In the genomic region with DNA sequence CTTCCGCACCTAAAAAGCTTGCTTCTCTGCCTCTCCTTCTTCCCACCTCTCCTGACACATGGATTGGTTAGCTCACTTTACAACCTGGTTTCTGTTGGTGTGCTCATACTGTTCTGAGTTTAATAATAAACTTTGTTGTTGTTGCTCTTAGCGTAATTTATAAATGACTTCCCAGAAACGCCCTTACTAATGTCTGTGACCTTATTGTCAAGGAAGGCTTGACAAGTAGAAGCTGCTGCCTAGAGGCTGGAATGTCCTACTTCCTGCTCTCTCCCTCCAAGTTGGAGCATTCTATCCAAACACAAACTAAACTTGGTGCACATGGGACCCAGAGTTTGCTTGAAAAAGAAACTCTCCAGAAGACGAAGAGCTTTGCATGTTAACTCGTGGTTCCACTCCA, we compare ENCODE assay signal across 17 mouse cellular contexts.
DNase-seq lines count a peak whose midpoint lies in the region; ATAC-seq and TF ChIP-seq lines count a peak whose summit lies in the region.
"Had no signal": no experiment of that assay in that cellular context is flagged by ENCODE, and none has a peak within 500 bp of the region (broad histone marks: within the 10 kb centered on the region; RNA-seq: fewer than 3 reads in every experiment).

No protein-coding gene starts in this region.

- H3K4me1 ChIP-seq in heart, embryonic 12.5 days (replicated peaks), result peaks cover 36% of the 10 kb centered on the region
- no peaks in the 10 kb centered on the region; the same call in 1 of the 2 replicates for H3K4me1 ChIP-seq in cortical plate, adult 2 months (ENCODE audit: control insufficient read depth, insufficient read depth, low read length)
- no peaks in the 10 kb centered on the region for H3K4me1 ChIP-seq in cerebellum, adult 2 months (ENCODE audit: control insufficient read depth, insufficient read depth, low read length)
- H3K4me1 ChIP-seq: embryonic facial prominence, embryonic 13.5 days; forebrain, embryonic 12.5 days; hindbrain, embryonic 13.5 days; limb, embryonic 10.5 days had no signal

- H3K27me3 ChIP-seq in heart, embryonic 12.5 days (replicated peaks), result no peaks in the 10 kb centered on the region
- no peaks in the 10 kb centered on the region for H3K27me3 ChIP-seq in cerebellum, adult 2 months (ENCODE audit: control insufficient read depth, insufficient read depth, low read length)
- H3K27me3 ChIP-seq: embryonic facial prominence, embryonic 13.5 days; forebrain, embryonic 12.5 days; hindbrain, embryonic 13.5 days had no signal

- no peak for TF ChIP-seq POLR2A in cortical plate, adult 2 months (IDR thresholded peaks at IDR 0.05; ENCODE audit: extremely low read depth, insufficient read depth, low read length)
- no peak for TF ChIP-seq POLR2A in cerebellum, adult 2 months (IDR thresholded peaks at IDR 0.05; ENCODE audit: borderline replicate concordance, insufficient read depth, low read length)

- no peak overlapping the region for H3K4me3 ChIP-seq in heart, embryonic 12.5 days
- H3K4me3 ChIP-seq in cortical plate, adult 2 months (ENCODE audit: insufficient read depth, low read length), result no peak overlapping the region
- no peak overlapping the region for H3K4me3 ChIP-seq in cerebellum, adult 2 months (replicated peaks; ENCODE audit: insufficient read depth, low read depth, low read length)
- H3K4me3 ChIP-seq: embryonic facial prominence, embryonic 13.5 days; forebrain, embryonic 12.5 days; hindbrain, embryonic 13.5 days; limb, embryonic 10.5 days had no signal

- no peaks in the 10 kb centered on the region for H3K36me3 ChIP-seq in heart, embryonic 12.5 days
- H3K36me3 ChIP-seq: embryonic facial prominence, embryonic 13.5 days; forebrain, embryonic 12.5 days; hindbrain, embryonic 13.5 days; limb, embryonic 10.5 days had no signal

- no peaks in the 10 kb centered on the region for H3K9me3 ChIP-seq in heart, embryonic 12.5 days (replicated peaks)
- H3K9me3 ChIP-seq: embryonic facial prominence, embryonic 13.5 days; forebrain, embryonic 12.5 days; hindbrain, embryonic 13.5 days; limb, embryonic 10.5 days had no signal

- TF ChIP-seq CTCF in cortical plate, adult 2 months (IDR thresholded peaks at IDR 0.05; ENCODE audit: extremely low read depth, insufficient read depth, low read length), result no peak
- no peak for TF ChIP-seq CTCF in cerebellum, adult 2 months (IDR thresholded peaks at IDR 0.05; ENCODE audit: borderline replicate concordance, insufficient read depth, low read depth, low read length)

- DNase-seq in heart, adult 11 months, result peak; percentile 96
- peak; percentile 50 for DNase-seq in kidney, adult 11 months
- DNase-seq in kidney, postnatal 25 days, result peak; percentile 37 to 43
- DNase-seq in cerebellum, adult 9-11 months, result no peak
- no peak for DNase-seq in gastrocnemius, postnatal 4 days (ENCODE audit: low spot score in 2 of 2)
- DNase-seq in cerebellum, adult 2 months, result no peak
- DNase-seq: cerebellum, postnatal 14 days; gastrocnemius, postnatal 14 days; layer of hippocampus, adult 9-11 months; right cerebral cortex, postnatal 25 days had no signal

- WGBS in heart, embryonic 12.5 days, result 65% methylated on average over 5 of the region's 5 CpGs
- WGBS in cerebellum, adult 2 months, result 90% methylated on average over 5 of the region's 5 CpGs

- no peak overlapping the region for H3K27ac ChIP-seq in heart, embryonic 12.5 days (ENCODE audit: poor library complexity, severe bottlenecking)
- H3K27ac ChIP-seq in cortical plate, adult 2 months (ENCODE audit: insufficient read depth, low read length), result peak overlapping the region; percentile 17; the same call in 1 of the 2 replicates
- no peak overlapping the region for H3K27ac ChIP-seq in cerebellum, adult 2 months (ENCODE audit: insufficient read depth, low read length)
- H3K27ac ChIP-seq: embryonic facial prominence, embryonic 13.5 days; forebrain, embryonic 12.5 days; hindbrain, embryonic 13.5 days; limb, embryonic 10.5 days had no signal

- no peak overlapping the region for H3K4me2 ChIP-seq in heart, embryonic 12.5 days
- H3K4me2 ChIP-seq: embryonic facial prominence, embryonic 13.5 days; forebrain, embryonic 12.5 days; hindbrain, embryonic 13.5 days; midbrain, embryonic 11.5 days had no signal

- ATAC-seq in heart, embryonic 12.5 days (ENCODE audit: insufficient number of reproducible peaks, low FRiP score), result no peak

- H3K9ac ChIP-seq in heart, embryonic 12.5 days, result no peak overlapping the region
- H3K9ac ChIP-seq: embryonic facial prominence, embryonic 13.5 days; forebrain, embryonic 12.5 days; hindbrain, embryonic 13.5 days had no signal

Comparison
In these comparisons a context has a peak if more than half of its experiments do, and no peak if none do; other contexts are left out.
1. DNase-seq: peak in heart, adult 11 months (single experiment), kidney, adult 11 months (single experiment) and kidney, postnatal 25 days (2 of 2); none in cerebellum, adult 9-11 months (single experiment), gastrocnemius, postnatal 4 days (0 of 2) and cerebellum, adult 2 months (0 of 2).